Mouse (Mus musculus): ENCODE measurements around the gene St8sia1.

St8sia1 gene

GRCm38 (mm10) chr6:142979665-142980660 is 15.7 kb upstream of the St8sia1 start:
- in situ Hi-C loops (cut with MboI; ENCODE audit: low sequenced_read_pairs) = no loop called here

- in situ Hi-C loops (cut with MboI; ENCODE audit: low sequenced_read_pairs) = no loop called here
Measured at GRCm38 (mm10) chr6:142977221-142977620, 13.0 kb upstream of the St8sia1 start.

- in situ Hi-C loops (cut with MboI; ENCODE audit: low sequenced_read_pairs) = no loop called here
Measured at GRCm38 (mm10) chr6:142973289-142973688, 9.0 kb upstream of the St8sia1 start.

DNA sequence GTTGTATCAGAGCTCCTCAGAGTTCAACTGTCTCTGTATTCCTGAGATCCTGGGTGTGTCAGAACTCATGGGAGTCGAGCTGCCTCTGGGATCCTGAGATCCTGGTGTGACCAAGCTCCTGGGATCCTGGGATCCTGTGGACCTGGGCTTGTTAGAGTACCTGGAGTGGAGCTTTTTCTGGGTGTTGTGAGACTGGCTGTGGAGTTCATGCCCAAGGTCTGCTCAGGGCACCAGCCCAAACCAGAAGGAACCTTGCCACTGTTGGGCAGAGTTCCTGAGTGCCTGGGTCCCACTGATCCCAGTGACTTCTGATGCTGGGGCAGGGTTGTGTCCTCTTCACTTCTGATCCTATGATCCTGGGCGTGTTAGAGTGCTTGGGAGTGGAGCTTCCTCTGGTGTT is 8.0 kb upstream of the St8sia1 start:
- in situ Hi-C loops (cut with MboI; ENCODE audit: low sequenced_read_pairs) = no loop called here

DNA sequence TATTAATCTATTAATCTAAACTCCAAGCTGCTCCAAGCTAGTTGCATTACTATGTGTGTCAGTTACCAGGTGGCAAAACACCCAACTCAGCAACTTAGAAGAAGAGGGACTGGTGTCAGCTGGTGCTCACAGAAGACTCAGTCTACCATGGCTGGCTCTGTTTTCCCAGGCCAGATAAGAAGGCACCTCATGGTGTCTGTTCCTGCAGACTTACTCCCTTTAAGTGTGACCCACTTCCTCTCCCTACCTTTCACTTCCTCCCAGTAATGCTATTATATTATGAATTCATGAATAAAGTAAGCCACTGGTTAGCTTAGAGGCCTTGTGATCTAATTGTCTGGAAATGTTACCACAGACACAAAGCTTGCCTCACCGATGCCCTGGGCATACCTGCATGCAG is 3.2 kb upstream of the St8sia1 start:
- in situ Hi-C loops (cut with MboI; ENCODE audit: low sequenced_read_pairs) = no loop called here

DNA sequence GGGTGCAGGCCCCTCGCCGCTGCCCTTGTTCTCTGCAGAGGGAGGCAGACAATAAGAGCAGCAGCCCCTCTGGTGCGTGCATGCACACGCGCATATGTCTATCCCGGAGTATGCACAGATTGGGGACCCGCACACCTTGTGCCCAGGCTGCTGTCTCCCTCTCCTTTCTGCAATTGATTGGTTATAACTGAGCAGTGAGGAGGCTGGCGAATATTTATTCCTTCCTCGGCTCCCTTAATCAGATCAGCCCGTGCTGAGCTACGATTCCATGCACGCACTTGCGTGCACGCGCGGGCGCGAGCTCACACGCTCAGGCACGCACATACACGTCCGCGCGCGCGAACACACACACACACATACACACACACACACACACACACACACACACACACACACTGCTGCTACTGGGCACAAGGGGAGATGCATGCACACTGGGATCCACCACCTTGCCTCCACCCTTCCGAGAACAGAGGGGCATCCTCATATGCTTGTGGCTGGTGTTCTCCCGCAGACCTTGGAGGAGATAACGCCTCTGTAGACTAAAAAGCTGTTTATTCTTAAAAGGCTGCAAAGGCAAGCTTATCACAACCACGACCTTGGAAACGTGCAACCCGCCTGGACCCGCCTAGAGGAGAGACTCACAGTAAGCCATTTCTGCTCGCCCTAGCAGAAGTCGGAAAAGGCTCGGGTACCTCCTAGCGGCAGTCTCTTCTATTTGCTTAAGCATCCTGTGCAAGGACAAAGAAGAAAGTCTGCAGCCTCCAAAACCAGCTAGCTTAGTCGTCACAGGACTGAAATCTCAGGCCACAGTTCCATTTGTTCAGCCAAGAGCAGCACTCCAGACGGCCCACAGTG is 506 bp upstream of the St8sia1 start:
- in situ Hi-C loops (cut with MboI; ENCODE audit: low sequenced_read_pairs) = no loop called here

GRCm38 (mm10) chr6:142963480-142964075 is 674 bp downstream of the St8sia1 start:
- in situ Hi-C loops (cut with MboI; ENCODE audit: low sequenced_read_pairs) = no loop called here

GRCm38 (mm10) chr6:142962881-142963280 is 1.4 kb downstream of the St8sia1 start:
- in situ Hi-C loops (cut with MboI; ENCODE audit: low sequenced_read_pairs) = no loop called here

DNA sequence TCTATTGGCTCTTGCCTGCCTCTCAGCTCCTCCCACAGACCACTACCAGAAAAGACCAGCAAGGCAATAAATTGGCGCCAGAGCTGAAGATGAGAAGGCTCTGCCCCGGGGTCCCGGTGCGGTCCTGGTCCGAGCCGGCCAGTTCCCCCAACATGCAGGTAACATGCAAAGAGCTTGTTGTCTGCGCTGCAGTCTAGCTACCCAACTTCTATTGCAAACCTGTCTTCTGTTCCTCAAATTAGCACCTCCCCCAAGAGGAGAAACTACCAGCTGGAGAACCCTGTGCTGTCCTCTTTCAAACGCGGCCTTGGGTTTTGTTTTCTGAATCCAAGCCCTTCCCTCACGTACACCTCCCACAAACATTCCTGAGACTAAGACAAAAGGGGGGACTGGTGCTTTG is 1.8 kb downstream of the St8sia1 start:
- in situ Hi-C loops (cut with MboI; ENCODE audit: low sequenced_read_pairs) = no loop called here

DNA sequence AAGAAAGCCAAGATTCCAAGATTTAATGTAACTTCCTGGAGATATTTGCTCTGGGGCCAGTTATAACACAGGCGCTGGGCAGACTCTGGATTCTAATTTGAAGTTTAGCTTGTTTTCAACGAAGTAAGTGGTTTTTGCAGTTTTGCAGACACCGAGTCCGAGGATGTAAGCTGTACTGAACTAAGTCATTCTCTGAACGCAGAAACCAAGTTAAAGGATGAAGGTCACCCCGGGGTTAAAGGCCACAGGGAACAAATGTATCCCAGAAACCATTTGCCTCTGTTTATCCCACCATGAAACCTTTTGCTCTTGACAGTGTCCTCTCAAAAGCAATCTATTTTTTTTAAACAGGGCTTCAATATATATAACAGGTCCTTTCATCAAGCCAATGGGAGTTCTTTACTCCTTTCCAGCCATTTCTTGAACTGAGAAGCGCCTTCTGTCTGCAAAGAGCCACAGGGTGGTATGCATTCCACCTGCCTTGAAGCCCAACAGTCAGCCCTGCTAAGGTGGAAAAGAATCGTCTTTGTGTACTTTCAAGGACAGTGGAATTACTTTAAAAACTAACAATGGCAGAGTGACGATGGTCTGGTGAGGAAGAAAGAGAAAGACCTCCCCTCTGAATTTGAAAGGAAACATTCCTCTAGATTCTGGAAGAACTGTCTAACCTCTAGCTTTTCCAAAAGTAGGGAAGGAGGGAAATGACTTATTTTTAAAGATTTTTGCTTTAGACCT is 2.4 kb downstream of the St8sia1 start:
- in situ Hi-C loops (cut with MboI; ENCODE audit: low sequenced_read_pairs) = no loop called here

DNA sequence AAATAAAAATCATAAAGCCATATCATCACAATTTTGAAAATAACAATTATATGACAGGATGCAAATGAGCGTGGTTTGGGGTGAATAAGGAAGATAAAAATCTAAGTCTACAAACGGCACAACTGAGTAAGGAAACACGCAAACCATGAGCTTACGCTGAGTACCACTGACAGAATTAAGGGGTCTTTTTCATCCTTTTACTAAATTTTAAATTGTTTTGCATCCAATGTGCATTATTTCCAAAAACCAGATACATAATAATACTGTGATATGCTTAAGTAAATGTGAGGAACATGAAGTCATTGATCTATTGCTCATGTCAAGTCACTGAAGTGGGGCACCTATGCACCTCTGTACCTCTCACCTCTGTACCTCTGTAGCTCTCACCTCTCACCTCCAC is 7.7 kb downstream of the St8sia1 start:
- in situ Hi-C loops (cut with MboI; ENCODE audit: low sequenced_read_pairs) = no loop called here

DNA sequence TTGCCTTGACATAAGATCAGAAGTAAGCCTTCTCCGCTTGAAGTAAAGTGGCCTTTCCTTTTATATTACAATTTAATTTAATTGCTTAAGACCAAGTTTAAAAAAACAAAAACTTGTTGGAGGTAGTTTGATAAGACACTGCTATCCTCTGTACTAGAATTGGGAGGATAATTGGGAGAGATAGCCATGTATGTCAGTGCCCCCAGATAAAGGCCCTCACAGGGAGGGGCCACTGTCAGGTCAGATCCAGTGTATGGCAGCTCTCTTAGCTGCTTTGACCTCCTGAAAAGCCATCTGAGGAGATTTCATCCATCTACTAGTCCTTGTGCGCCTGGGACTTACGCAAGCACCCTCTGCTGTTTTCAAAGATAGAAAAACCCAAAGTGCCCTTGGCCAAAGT is 9.0 kb downstream of the St8sia1 start:
- in situ Hi-C loops (cut with MboI; ENCODE audit: low sequenced_read_pairs) = no loop called here

DNA sequence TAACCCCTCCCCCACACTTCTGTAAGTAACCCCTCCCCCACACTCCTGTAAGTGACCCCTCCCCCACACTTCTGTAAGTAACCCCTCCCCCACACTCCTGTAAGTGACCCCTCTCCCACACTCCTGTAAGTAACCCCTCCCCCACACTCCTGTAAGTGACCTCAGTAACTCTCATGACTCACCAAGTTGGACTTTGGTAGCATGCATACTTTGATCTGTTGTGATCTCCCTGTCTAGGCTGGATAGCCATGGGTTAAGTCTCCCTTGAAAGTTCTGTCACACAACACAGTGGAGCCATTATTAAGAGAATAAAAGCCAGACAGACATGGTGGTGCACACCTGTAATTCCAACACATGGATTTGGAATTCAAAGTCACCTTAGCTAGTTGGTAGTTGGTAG is 11.1 kb downstream of the St8sia1 start:
- in situ Hi-C loops (cut with MboI; ENCODE audit: low sequenced_read_pairs) = no loop called here

DNA sequence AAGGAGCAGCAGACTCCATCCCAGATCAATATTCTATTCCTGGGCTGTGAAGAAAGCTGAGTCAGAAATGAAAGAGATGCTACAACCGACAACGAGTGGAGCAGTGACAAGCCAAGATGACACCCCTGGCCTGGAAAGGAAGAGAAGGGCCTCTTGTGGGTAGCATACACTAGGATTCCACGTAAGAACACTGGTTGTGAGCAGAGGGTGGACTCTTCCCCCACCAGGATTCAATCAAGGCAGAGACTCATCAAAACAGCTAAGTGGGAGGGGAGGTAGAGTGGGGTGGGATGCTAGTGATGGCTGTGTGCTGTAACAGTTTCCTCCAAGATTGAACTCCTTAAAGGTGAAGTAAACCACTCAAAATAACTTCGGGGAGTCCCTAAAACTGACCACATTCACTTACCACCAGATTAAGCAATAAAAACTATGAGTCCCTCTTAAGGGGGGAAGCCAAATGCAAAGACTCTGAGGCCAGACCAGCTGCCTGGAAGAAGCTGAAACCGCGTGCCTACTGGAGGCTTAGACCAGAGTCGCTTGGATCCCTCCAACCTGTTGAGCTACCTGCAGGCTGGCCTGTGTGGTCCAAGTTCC is 11.8 kb downstream of the St8sia1 start:
- in situ Hi-C loops (cut with MboI; ENCODE audit: low sequenced_read_pairs) = no loop called here

DNA sequence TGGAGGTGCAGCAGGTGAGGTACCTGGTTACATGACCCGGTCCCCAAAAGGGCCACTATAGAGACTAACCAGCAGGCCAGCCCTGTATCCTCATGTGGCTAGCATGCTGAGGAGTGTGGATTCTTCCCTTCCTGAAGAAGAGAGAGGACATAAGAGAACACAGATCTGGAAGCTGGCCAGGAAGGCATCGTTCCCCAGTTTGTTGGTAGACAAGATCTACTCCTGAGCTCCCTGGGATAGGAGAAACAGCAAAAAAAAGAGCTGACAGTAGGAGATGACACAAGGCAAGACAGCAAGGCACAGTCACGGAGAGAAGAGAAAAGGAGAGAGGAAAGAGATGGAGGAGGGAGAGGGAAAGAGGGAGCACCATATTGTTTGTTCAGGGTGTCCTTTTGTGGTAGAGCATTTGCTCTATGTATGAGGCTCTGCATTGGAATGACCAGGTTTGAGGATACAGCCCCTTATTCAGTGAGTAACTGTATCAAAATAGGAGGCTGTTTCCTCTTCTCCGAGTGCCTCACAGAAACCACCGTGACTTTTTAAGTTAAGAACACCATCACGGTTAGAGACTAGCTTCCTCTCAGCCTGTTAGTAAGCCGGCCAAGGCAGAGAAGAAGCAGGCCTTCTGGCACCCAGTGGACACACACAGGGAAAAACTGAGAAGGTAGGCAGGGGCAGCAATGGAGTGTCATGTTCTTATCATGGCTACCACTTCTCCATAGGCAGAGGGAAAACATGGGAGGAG is 12.5 kb downstream of the St8sia1 start:
- in situ Hi-C loops (cut with MboI; ENCODE audit: low sequenced_read_pairs) = no loop called here

- in situ Hi-C loops (cut with MboI; ENCODE audit: low sequenced_read_pairs) = no loop called here
Measured at GRCm38 (mm10) chr6:142950354-142950753, 13.9 kb downstream of the St8sia1 start.

GRCm38 (mm10) chr6:142948955-142949357 is 15.3 kb downstream of the St8sia1 start:
- in situ Hi-C loops (cut with MboI; ENCODE audit: low sequenced_read_pairs) = no loop called here

DNA sequence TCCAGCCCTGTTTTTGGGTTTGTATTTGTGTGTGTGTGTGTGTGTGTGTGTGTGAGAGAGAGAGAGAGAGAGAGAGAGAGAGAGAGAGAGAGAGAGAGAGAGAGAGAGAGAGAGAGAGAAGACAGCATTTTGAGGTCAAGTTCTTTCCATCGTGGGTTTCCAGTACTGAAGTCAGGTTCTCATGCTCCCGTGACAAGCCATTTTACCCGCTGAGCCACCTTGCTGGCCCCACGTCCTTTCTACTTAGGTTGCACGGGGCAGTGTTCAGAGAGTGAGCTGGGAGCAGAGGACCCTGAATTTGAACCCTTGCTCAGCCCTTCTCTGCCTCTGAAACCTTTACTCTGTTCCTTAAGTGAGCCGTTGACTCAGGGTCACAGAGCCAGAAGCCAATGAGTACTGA is 17.2 kb downstream of the St8sia1 start:
- in situ Hi-C loops (cut with MboI; ENCODE audit: low sequenced_read_pairs) = no loop called here

DNA sequence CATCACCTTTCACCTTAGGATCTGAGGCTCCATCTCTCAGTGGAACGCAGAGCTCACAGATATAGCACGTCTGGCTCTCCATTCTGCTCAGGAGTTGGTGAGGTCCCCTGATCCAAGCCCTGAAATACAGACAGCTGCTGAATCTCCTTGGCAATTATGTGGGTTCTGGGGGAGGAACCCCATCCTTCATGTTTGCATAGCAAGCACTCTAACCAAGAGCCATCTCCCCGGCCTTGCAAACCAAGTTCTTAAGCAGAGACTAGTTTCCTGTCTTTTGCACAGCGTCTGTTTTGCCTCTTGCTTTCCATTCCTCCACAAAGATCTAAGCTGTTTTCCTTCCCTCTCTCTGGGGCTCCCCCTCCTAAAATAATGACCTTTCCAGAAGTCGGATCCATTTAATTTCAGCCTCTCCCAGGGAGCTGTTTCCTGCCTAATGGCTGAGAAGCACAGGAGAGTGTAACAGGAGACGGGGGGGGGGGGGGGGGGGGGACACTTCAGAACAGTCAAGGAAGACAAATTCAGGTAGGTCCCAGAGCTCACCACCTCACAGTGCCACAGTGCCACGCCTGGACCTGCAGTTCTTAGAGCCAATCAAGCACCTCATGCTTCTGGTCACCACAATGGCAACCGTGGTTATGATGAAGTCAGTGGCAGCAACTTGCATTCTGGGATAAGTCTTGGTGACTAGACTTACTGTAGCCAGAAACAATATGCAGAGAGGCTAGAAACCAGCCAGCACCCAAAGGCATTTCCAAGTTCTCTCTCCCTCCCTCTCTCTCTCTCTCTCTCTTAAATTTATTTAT is 18.0 kb downstream of the St8sia1 start:
- in situ Hi-C loops (cut with MboI; ENCODE audit: low sequenced_read_pairs) = no loop called here

All from CH12F3 (cell line).